Mouse (Mus musculus) brain, adult 2 months (tissue): Measurements from ENCODE around the gene Rere.

Experiments used
- DNase-seq: peaks from one replicate; pipeline ENCODE4 v3.0.0; 2011; ENCODE audit warnings: low read depth, low spot score

The Rere gene

DNA sequence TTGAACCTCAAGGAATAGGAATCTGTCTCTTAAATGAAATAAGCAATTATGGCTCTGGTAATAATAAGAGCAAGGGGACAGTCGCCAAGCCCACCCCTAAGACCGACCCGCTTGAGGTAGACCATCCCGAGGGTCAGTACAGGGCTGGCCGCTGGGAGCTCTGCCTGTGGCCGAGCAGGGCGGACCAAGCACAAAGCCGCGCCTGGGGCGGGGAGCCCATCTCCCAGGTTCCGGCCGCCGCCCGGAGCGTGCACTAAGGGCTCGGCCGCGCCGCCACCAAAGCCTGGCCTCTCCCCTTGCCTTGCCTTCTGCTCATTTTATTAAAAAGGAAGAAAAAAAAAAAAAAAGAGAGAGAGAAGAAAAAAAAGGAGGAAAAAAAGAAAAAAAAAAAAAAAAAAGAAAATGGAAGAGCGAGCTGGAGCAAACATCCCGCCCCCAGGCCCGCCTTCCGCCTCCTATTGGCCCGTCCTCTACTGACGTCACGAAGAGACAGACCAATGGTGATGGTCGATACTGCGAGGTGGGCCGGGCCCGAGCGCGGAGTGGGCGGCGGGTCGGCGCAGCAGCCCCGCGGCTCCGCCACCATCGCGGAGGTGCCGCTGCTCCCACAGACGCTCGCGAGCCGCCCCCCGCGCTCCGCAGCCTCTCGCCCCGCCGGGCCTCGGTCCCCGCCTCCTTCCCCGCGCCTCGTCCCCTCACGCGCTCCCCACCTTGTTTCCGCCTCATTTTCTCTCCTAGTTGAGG lies at the start of gene Rere:
Rere (plus strand) TSS at position 629 of the 744 bp plus-strand sequence.
- peak; percentile 99 for DNase-seq

DNA sequence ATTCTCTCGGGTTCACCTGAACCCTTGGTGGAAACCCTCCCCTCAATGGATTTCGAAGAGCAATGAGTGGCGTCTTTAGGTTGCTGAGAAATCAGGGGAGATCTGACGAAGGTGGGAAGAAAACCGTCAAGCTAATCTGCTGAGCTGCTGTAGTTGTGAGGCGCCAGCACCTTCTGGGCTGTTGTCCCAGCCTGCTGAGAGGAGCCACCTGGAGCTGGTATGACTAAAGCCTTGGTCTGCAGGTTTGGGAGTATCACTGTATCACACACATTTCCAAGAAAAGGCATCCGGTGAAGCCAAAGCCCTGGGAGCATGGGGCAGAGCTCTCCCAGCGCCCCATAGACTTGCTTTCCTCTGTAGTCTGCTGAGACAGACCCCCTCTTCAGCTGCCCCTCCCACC lies 49.6 kb upstream of the Rere start:
- DNase-seq: peak; percentile 89

DNA sequence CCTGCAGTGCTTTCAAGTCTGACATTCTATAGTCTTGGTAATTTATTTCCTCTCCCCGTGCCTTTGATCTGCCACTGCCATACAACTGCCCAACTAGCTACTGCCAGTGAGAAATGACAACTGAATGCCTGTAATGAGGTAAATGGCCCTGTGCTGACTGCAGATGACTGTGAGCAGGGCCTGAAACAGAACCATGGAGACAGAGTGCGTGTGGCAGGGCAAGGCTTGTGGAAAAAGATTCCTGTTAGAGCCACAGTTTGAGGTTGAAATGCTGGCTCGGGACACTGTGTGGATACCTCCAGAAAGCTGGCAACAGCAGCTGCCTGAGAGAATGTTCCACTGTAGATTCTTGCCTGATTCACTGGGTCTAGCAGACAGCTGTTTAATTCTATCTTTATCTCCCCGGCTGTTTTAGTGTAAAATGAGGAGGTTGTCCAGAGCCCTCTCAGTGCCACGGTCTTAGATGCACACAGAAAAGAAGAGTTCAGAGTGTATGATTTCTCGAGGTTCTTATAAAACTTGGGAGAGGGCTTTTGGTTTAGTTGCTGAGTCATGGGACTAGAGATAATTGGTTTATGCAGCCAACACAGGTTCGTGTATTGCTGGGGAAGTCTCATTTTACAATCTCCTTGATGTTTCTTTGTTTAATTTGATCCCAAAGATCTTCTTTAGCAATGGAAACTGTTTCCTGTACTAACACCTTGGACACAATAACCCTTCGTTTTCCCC lies 46.7 kb upstream of the Rere start:
- DNase-seq: peak; percentile 77

DNA sequence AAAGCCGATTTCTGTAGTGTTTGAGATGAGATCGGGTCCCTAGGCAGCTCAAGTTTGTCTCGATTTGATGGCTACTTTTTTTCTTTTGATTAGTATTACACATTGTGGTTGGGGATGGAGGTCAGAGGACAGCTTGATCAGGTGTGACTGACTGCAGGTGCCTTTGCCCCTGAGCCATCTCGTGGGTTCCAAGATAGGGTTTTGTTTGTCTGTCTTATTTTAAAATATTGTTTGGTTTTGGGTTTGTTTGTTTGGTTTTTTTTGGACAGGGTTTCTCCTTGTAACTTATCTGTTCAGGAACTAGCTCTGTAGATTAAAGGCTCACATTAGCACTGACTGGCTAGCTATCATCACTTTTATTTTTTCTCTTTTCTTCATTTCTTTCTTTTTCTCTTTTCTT lies 45.9 kb upstream of the Rere start:
- DNase-seq: no peak

DNA sequence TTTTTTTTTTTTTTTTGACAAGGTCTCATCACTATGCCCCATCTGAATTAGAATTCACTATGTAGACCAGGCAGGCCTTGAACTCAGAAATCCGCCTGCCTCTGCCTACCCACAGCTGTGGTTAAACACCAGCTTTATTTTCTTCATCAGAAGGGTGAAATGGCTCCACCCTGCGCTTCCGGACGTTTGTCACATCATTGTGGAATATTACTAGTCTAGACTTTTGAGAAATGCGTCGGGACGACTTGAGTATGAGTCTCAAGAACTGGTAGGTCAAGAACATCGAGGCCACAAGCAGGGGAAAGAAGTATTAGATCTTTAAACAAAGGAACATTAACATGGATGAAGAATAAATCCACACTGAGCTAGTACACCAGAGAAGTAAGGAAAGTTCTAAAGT lies 45.4 kb upstream of the Rere start:
- no peak for DNase-seq

DNA sequence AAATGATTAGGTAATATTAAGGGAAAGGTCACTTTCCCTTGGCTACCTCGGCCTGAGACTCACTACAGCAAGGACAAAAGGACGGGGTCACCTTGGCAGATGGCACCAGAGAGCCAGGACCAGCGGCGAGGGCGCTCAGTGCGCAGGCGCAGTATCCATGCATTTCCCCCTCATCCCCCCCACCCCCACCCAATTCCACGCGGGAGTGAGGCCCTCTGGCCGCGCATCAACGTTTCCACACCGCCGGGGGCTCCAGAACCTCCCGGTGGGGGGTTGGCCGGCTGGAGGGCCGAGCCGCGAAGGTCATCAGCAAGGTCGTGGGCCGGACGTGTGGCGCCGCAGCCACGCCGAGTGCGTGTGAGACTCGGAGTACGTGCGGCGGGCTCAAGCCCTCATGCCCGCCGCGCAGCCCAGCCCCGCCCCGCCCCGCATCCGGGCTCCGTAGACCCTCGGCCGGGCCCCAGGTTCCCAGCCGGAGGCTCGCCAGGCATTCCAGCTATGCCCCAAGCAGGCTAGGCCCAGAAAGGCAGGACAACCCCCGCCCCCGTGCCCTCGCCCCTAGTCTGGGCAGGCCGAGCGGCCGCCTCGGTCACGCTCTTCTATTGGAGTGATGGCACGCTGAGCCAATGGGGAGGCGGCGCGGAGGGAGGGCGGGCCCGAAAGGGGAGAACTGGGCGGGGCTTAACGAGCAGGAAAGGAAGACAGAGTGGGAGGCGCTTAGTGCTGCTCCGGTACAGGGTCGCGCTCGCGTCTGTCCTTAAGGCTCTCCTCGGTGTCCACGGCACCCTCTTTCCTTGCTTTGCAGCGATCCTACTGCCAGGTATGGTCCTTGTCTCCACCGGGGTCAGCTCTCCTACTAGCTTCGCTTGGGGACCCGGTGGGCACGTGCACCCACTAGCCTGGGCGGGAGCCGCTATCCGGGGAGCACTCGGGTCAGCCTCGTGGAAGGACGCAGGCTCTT lies 44.6 kb upstream of the Rere start, which contains the start of gene Eno1:
Eno1 (plus strand) TSS at position 201 of the 961 bp plus-strand sequence.
- DNase-seq: peak; percentile 98

DNA sequence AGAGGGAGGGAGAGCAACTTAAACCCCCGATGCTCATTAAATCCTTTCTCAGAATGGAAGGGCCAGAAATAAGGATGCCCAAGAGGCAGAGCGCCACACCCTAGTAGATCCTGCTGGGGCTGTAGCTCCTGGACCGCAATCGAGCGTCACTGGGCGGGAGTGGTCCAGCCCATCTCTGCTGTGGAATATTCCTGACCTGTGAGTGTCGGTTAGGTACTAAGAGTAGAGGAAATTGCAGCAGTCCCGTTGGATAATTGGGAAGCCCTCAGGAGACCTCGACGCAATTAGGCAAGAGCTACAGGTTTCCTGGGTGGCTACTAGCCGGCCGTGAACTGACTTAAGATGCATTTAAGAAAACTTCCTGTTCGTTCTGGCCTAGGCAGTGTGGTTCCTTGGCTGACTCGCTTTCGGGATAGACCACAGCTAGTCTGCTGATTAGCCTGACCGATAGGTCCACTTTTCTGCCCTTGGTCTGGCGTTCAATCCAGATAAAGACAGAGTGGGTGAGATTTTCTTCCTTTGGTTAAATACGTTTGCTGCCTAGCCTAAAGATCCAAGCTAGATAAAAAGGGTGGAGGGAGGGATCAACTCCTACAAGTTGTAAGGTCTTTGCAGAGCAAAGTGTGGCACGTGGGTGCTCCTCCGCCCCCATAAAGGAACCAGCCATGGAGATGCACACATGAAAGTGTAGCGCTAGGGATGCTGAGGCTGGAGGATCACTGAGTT lies 43.6 kb upstream of the Rere start:
- peak; percentile 51 for DNase-seq

DNA sequence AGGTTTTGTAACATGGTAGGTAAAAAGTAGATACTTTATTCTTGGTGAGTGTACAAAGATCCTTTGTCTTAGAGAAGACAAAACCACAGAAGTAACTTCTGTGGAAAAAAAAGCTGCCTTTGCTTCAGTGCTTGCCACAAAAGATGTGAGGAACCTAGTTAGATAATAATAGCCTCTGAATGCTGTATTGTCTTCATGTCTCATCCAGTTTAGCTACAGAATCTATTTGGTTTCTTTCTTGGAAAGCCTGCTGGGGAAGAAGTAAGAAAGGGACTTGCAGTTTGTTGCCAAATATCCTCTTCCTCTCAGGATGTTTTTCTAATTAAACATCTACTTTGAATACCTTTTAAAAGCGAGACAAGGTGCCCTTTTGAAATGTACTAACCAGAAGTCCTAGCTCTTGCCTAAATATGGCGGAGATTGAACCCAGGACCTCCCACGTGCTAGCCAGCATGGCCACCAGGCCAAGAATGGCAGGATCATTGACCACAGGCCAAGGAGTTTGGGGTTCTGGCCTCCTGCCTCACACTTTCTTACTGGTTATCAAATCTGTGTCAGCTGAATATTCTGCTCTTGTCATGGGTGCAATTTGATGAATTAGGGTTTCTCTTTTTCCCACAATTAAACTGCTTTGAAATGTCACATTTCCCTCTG lies 42.9 kb upstream of the Rere start:
- no peak for DNase-seq

DNA sequence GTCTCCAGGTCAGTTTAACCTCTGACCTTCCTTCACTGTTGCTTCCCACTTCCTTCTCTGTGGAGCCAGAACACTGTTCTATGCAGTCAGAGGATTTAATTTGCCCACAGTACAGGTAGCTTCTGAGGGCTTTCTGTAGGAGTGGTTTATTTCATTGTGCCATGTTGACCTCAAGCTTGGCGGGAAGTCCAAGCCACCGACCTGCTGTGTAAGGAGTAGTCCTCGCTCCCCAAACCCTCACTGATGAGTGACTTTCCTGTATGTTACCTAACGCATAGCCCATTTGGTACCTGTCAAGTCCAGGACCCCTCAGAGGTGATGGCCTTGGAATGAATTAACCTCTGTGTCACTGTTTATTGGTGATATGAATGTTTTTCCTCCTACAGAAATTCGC lies 42.4 kb upstream of the Rere start:
- DNase-seq: no peak

DNA sequence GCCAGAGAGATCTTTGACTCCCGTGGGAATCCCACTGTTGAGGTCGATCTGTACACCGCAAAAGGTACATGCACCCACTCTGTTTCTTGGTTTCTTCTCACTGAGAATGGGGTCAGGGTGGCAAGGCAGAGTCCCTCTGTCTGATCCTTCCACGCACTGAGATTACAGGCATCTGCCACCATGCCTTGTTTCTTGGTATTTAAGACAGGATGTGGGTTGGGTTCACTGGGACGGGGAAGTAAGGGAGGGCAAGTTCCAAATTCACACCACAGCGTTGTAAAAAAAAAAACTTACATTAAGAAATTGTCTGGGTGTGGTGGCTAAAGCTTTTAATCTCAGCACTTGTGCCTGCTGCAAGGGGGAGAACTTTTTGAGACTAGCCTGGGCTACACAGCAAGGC lies 41.9 kb upstream of the Rere start:
- no peak for DNase-seq

DNA sequence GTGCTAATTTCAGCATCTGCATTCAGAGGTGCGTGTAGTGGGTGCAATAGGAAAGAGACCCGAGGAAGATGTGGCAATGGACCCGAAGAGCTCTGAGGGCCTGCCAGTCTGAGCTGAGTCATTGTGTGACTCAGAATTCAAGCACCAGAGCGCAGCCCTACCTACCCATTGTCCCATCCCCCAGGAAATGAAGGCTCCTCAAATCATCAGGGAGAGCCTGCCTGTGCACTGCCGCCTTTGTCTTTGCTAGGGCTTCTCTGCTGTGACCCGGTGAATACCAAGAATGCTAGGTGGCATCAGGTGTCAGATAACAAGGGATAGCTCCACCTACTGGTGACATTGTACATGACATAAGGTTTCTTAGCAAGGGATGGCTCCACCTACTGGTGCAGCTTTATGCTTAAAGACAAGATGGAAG lies 41.5 kb upstream of the Rere start:
- DNase-seq: peak; percentile 97

DNA sequence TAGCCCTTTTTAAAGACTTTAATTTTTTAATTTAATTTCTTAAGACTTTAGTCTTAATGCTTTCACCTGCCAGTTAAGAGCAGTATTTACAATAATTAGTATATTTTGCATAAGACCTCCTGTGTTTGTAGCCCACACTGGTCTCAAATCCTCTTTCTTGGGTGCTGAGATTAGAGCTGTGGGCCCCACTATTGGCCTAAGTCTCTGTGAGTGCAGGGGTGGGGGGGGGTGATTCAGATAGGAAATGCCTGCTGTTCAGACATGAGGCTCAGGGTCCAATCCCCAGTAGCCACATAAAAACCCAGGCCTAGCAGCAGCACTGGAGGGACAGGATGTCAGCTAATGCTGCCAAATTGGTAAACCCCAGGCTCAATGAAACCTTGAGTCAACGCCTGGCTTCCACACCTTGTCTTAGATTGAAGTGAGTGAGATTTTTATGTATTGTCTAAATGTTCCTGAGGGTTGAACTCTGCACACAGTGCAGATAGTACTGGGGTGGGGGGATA lies 41.0 kb upstream of the Rere start:
- DNase-seq: no peak

DNA sequence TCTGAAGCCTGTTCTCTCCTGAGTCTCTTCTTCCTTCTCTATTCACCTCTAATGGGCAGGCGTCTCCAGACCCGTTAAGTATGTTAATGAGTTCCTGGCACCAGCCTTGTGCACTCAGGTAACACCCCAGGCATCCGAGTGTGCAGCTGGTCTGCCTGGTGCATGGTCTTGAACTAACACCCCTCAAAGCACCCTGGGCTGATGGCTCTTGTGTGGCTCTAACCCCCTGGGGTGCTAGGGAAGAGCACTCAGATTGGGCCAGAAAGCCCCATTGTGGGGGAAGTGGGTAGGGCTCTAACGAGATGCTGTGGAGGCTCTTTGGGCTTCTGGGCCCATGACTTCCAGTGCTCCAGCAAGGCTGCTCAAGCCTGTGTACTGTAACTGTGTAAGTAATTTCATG lies 39.7 kb upstream of the Rere start:
- DNase-seq: no peak

DNA sequence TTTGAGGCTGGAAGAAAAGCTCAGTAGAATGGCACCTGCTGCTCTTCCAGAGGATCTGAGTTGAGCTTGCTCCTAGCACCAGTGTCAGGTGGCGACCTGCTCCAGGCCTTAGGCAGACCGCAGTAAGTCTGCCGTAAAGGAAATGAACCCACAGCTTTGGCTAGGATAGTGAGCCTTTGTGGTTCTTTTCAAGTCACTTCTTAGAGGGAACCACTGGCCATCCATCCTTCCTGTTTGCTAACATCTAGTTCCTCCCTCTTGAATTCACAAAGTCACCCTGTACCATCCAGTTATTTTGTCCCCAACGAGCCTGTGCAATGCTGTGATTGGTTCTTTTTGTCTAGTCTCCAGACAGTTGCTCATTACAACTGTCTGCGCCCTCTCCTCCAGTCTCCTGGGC lies 38.7 kb upstream of the Rere start:
- DNase-seq: no peak

DNA sequence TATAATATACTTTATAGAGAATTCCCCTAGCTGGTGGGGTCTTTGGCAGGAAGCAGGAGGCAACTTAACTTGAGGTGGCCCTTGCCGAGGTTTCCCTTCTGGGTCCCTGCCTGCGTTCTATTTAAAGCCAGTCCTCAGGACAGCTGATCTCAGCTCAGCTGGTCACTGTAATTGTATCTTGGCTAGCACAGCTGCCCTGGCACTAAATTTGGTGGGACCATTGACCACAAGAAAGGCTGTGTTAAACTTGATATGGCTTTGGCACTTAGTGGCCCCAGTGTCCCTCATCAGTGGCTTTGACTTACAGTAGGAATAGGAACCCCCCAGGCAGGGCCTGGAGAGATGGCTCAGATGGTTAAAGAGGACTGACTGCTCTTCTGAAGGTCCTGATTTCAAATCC lies 35.6 kb upstream of the Rere start:
- no peak for DNase-seq

DNA sequence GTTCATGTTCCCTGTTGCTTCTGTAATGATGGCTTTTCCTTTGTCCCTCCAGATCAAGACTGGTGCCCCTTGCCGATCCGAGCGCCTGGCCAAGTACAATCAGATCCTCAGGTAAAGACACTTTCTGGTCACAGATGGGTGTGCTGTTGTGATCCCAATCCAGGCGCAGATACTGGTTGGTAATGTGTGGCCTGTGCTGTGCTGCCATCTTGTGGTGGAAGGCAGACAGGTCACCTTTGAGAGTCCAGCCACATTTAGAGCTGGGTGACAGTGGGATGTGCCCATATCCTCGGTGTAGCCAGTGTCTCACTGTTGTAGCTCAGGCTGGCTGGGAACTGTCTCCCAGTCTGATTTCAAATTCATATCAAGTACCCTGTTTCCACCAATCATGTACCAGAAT lies 33.4 kb upstream of the Rere start:
- peak; percentile 90 for DNase-seq

DNA sequence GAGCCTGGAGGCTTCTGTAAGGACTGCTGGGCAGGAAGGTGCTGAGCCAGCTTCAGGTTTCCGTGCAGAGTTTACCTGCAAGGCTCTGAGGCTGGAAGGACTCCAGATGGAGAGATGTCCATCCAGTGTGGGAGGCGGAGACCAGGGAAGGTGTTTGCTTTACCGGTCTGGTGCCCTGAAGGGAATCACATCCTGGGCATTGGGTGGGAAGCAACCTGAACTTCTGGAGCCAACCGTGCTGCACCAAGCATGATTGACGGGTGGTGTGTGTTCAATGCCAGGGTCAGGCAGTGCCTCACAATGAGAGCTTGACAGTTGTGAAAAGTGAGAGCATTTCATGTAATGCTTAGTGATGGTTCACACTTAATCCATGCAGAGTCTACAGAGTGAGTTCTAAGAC lies 32.5 kb upstream of the Rere start:
- no peak for DNase-seq

DNA sequence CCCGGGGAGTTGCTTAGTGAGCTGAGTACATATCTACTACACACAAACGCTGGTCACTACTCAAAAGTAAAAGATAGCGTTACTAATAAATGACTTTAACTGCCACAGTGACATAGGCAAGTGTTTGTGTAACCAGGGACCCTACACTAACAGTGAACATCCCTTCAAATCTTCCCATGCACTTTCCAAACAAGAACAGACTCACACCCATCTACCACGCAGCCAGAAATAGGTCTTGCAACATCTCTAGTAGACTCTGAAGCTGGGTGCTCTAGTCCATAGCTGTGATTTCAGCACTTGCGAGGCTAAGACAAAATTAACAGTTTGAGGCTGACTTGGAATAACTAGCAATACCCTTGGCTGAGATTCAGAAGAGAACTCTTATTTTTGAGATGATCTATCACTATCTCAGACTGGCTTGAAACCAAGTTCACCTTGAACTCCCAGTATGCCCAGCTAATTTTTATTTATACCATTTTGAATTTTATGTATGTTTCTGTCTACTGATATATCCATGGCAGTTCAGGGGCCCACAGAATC lies 31.6 kb upstream of the Rere start:
- DNase-seq: peak; percentile 74

DNA sequence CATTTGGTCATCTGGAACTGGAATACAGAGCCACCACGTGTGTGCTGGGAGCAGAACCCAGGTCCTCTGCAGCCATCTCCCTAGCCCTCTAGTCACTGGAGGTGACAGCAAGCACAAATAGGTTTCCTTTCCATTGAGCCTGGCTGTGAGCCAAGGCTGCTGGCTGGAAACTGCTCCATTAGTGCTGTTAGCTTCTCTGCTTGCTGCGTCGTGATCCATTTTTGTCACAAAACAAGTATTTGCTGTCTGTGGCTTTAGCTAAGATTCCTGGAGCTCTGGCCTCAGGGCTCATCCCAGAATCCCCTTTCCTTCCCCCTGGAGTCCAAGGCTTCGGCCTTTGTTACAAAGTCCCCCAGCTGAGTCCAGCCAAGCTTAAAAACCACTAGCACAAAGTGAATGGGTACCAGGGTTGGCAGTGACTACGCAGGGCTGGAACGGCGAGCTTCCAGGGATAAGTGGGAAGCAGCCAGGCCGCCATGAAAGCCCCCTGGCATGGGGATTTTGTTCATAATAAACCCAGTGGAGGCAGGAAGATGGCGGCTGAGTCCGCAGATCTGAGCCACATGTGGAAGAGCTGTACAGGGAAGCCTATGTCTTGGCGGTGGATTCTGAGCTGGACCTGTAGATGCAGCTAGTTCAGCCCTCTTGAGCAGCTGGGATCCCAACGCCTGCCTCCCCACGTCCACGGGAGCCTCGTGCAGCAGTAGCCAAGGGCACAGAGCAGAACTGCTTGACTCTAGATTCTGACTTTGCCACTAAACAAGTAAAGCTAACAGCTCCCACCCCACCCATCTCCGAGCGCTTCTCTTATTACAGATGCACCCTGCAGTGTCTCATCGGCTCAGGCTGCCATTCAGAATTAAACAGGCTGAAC lies 30.7 kb upstream of the Rere start:
- peak; percentile 76 for DNase-seq
